Mouse (Mus musculus) colon, adult 2 months (tissue): Measurements from ENCODE around the gene Haus6. TPM values are rescaled to one million over a fixed set of nuclear protein-coding genes. Genes with fewer than 3 reads are reported as not detected.

Experiments used
- polyA plus RNA-seq: library from polyadenylated mRNA; depleted of rRNA; stranded (reverse); fragments of >200 nt; gene quantifications from 2 replicates; pipeline ENCODE4 v1.2.3, GENCODE M21; 2012; rRNA removed

Gene Haus6
- 6.4 and 7.1 TPM in 2 replicates for polyA plus RNA-seq

DNA sequence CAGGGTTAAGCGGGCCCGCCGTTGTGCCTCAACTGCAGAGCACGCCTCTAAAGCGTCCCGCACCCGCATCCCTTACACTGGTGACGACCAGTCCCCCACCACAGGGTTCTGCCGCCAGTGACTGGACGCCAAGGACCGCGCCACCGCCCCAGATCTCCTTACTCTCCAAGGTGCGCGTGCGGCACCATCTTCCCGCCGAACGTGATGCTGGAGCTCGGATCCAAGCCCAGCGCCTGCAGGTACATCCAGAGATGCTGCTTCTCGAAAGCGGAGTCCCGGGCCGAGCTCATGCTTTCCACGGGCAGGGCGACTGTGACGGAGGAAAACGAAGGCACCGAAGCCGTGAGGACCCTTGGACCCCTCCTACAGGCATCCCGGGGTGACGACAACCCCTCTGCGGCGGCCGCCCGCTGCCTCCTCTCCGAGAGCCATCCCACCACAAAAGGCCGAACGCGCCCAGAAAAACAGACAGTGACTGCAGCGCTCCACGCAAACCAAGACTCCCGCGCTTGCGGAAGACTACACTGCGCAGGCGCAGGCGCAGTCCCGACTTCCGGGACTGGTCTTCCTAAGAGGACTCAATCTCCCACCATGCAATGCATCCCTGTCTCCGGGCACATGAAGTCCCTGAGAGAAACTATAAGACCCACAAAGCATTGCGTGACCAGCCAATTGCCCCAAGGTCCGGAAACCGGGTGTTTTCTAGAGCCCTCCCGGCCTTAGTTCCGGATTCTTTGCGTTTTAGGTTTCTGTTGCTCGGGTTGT, at the start of gene Haus6:
Haus6 (minus strand) TSS at position 532 of the 765 bp plus-strand sequence.

GRCm38 (mm10) chr4:86575283-86575983, 36.4 kb downstream of the Haus6 start, which contains the start of gene Rraga:
Gene Rraga (plus strand): TSS chr4:86575668.

DNA sequence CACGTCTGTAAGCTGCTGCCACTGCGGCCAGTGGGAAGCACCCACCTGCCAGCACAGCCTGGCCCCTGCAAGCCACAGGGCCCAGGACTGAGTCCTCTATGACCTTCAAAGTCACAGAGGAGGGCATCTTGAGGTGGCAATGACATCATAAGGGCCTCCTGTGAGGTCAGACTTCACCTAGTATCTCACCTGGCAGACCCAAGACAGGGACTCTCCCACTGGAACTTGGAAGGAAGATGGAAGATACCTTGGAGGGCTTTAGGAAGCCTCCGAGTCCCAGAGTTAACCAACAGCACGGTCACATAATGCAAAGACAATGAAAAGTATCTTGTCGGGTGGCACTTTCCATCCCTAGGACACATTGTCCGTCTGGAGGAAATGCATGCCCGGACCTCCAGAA, 53.6 kb downstream of the Haus6 start, which contains the start of gene Saxo1:
Saxo1 (minus strand) TSS at position 101 of the 400 bp plus-strand sequence.

Other genes starting within 250 kb of the Haus6 start
- 0.06 TPM in 1 of 2 replicates, not detected in the other for gene Saxo1, start 53.7 kb downstream of the Haus6 start, polyA plus RNA-seq
- gene Rraga, start 36.4 kb downstream of the Haus6 start, polyA plus RNA-seq, result 31.3 and 31.9 TPM in 2 replicates
- 177 and 200 TPM in 2 replicates for gene Plin2, start 58.0 kb upstream of the Haus6 start, polyA plus RNA-seq
- gene Dennd4c, start 136.5 kb upstream of the Haus6 start, polyA plus RNA-seq, result 7.2 and 7.4 TPM in 2 replicates
- gene Rps6, start 245.4 kb upstream of the Haus6 start, polyA plus RNA-seq, result 446 and 652 TPM in 2 replicates